Mouse (Mus musculus) urinary bladder, adult 2 months (tissue): ENCODE measurements around the gene Slc7a9. TPM values are rescaled to one million over a fixed set of nuclear protein-coding genes. Genes with fewer than 3 reads are reported as not detected.

Experiments used
- polyA plus RNA-seq: library from polyadenylated mRNA; depleted of rRNA; stranded (reverse); fragments of >200 nt; gene quantifications from 2 replicates; pipeline ENCODE4 v1.2.3, GENCODE M21; 2012; rRNA removed

The Slc7a9 gene
- polyA plus RNA-seq, 1 experiment, result 0.04 TPM

Other genes starting within 250 kb of the Slc7a9 start
- 13.3 and 19.3 TPM in 2 replicates for gene Lrp3, start 233.3 kb upstream of the Slc7a9 start, polyA plus RNA-seq
- gene Gpatch1, start 130.4 kb upstream of the Slc7a9 start, polyA plus RNA-seq, result 11.6 and 11.7 TPM in 2 replicates
- 4.3 and 5.0 TPM in 2 replicates for gene Rhpn2, start 114.6 kb upstream of the Slc7a9 start, polyA plus RNA-seq
- 5.2 and 5.4 TPM in 2 replicates for gene Faap24, start 52.0 kb upstream of the Slc7a9 start, polyA plus RNA-seq
- 13.4 and 14.4 TPM in 2 replicates for gene Cep89, start 51.8 kb upstream of the Slc7a9 start, polyA plus RNA-seq
- gene Tdrd12, start 88.9 kb downstream of the Slc7a9 start, polyA plus RNA-seq, result 0.03 and 0.07 TPM in 2 replicates
- 39.6 and 48.1 TPM in 2 replicates for gene Nudt19, start 107.5 kb downstream of the Slc7a9 start, polyA plus RNA-seq
- 0.40 and 0.52 TPM in 2 replicates for gene Rgs9bp, start 136.8 kb downstream of the Slc7a9 start, polyA plus RNA-seq
- gene Ankrd27, start 137.4 kb downstream of the Slc7a9 start, polyA plus RNA-seq, result 27.8 and 31.1 TPM in 2 replicates
- 117 and 120 TPM in 2 replicates for gene Pdcd5, start 198.7 kb downstream of the Slc7a9 start, polyA plus RNA-seq